Mouse (Mus musculus) midbrain, embryonic 10.5 days (tissue): ENCODE results near the gene Tnik. TPM values are rescaled to one million over a fixed set of nuclear protein-coding genes. Genes with fewer than 3 reads are reported as not detected.

Experiments
- DNase-seq: peaks from one replicate; pipeline ENCODE4 v3.0.0-alpha.2; 2017; ENCODE audit warnings: low spot score
- H3K27ac ChIP-seq: fragments of 300-500 bp; sonication (generic); replicated peaks from 2 replicates; pipeline ENCODE4 v1.5.1; 2016; ENCODE audit warnings: mild to moderate bottlenecking
- H3K27me3 ChIP-seq: fragments of 300-500 bp; sonication (generic); 2 replicates; pipeline ENCODE4 v1.6.1; 2016; ENCODE audit warnings: low read depth, mild to moderate bottlenecking; ENCODE audit not compliant: poor library complexity, severe bottlenecking
- H3K36me3 ChIP-seq: fragments of 300-500 bp; sonication (generic); 2 replicates; pipeline ENCODE4 v1.6.1; 2016; ENCODE audit warnings: mild to moderate bottlenecking, moderate library complexity
- H3K4me1 ChIP-seq: fragments of 300-500 bp; sonication (generic); 2 replicates; pipeline ENCODE4 v1.6.1; 2016
- H3K4me3 ChIP-seq: fragments of 300-500 bp; sonication (generic); 2 replicates; pipeline ENCODE4 v1.5.1; 2016; ENCODE audit warnings: mild to moderate bottlenecking, moderate library complexity
- H3K9me3 ChIP-seq: fragments of 300-500 bp; sonication (generic); replicated peaks from 2 replicates; pipeline ENCODE4 v1.6.1; 2016; ENCODE audit warnings: mild to moderate bottlenecking
- WGBS: fragments of 180-500 bp; shearing (Covaris S2); methylation state at CpG from one replicate; pipeline ENCODE4 v1.1.7; 2016; 5-methylcytosine and 5-hydroxymethylcytosine counted together
- polyA plus RNA-seq: library from polyadenylated mRNA; unstranded; fragments of >200 nt; fragmentation: Nextera tagmentation; extraction: Ambion mirVana; gene quantifications from 2 replicates; pipeline ENCODE4 v1.2.1, GENCODE M21; 2016

Gene Tnik
- polyA plus RNA-seq, 1 experiment from 2014 or later, result 6.6 TPM

GRCm38 (mm10) chr3:28369266-28369665, 106.3 kb downstream of the Tnik start:
- Histone ChIP-seq H3K9me3 (no peaks in the 10 kb centered on the region), H3K27ac (no peak overlapping the region), H3K4me3 (no peak overlapping the region), H3K4me1 (no peaks in the 10 kb centered on the region), H3K36me3 (no peaks in the 10 kb centered on the region), H3K27me3 (no peaks in the 10 kb centered on the region)
- WGBS, result 83% methylated on average over 1 of the region's 1 CpGs
- no peak for DNase-seq

GRCm38 (mm10) chr3:28369698-28370097, 106.7 kb downstream of the Tnik start:
- no peaks in the 10 kb centered on the region for H3K27me3 ChIP-seq
- H3K9me3 ChIP-seq, result no peaks in the 10 kb centered on the region
- WGBS, result 87% methylated on average over 5 of the region's 5 CpGs
- DNase-seq, result no peak
- H3K4me1 ChIP-seq, result no peaks in the 10 kb centered on the region
- no peak overlapping the region for H3K27ac ChIP-seq
- no peak overlapping the region for H3K4me3 ChIP-seq
- H3K36me3 ChIP-seq, result no peaks in the 10 kb centered on the region

GRCm38 (mm10) chr3:28371583-28371982, 108.6 kb downstream of the Tnik start:
- no peak for DNase-seq
- Histone ChIP-seq H3K4me1 (no peaks in the 10 kb centered on the region), H3K9me3 (no peaks in the 10 kb centered on the region), H3K27me3 (no peaks in the 10 kb centered on the region), H3K27ac (no peak overlapping the region), H3K4me3 (no peak overlapping the region), H3K36me3 (no peaks in the 10 kb centered on the region)
- WGBS, result 96% methylated on average over 1 of the region's 1 CpGs

- WGBS, result 94% methylated on average over 2 of the region's 2 CpGs
- DNase-seq, result no peak
These were observed 109.4 kb downstream of the Tnik start for GRCm38 (mm10) chr3:28372459-28372858.

GRCm38 (mm10) chr3:28374738-28375510, 111.9 kb downstream of the Tnik start:
- 91% methylated on average over 6 of the region's 6 CpGs for WGBS
- no peaks in the 10 kb centered on the region for H3K4me1 ChIP-seq
- H3K36me3 ChIP-seq, result no peaks in the 10 kb centered on the region
- H3K4me3 ChIP-seq, result no peak overlapping the region
- no peaks in the 10 kb centered on the region for H3K9me3 ChIP-seq
- no peak overlapping the region for H3K27ac ChIP-seq
- no peaks in the 10 kb centered on the region for H3K27me3 ChIP-seq
- no peak for DNase-seq

More at GRCm38 (mm10) chr3:28372459-28372858, 109.4 kb downstream of the Tnik start:
- no peaks in the 10 kb centered on the region for H3K27me3 ChIP-seq
- no peaks in the 10 kb centered on the region for H3K36me3 ChIP-seq
- no peak overlapping the region for H3K4me3 ChIP-seq
- no peak overlapping the region for H3K27ac ChIP-seq
- H3K9me3 ChIP-seq, result no peaks in the 10 kb centered on the region
- no peaks in the 10 kb centered on the region for H3K4me1 ChIP-seq

- Histone ChIP-seq H3K9me3 (no peaks in the 10 kb centered on the region), H3K27ac (no peak overlapping the region), H3K4me3 (no peak overlapping the region), H3K27me3 (no peaks in the 10 kb centered on the region), H3K36me3 (no peaks in the 10 kb centered on the region), H3K4me1 (peaks cover 18% of the 10 kb centered on the region)
- 63% methylated on average over 2 of the region's 2 CpGs for WGBS
- DNase-seq, result no peak
These were observed 117.2 kb downstream of the Tnik start for GRCm38 (mm10) chr3:28380224-28380623.

GRCm38 (mm10) chr3:28383526-28384126, 120.6 kb downstream of the Tnik start:
- H3K4me3 ChIP-seq, result no peak overlapping the region
- no peak overlapping the region for H3K27ac ChIP-seq
- no peaks in the 10 kb centered on the region for H3K36me3 ChIP-seq
- no peaks in the 10 kb centered on the region for H3K27me3 ChIP-seq
- peaks cover 18% of the 10 kb centered on the region for H3K4me1 ChIP-seq
- 64% methylated on average over 11 of the region's 11 CpGs for WGBS
- no peaks in the 10 kb centered on the region for H3K9me3 ChIP-seq
- DNase-seq, result no peak

- Histone ChIP-seq H3K27ac (no peak overlapping the region), H3K4me3 (no peak overlapping the region), H3K9me3 (no peaks in the 10 kb centered on the region), H3K36me3 (no peaks in the 10 kb centered on the region), H3K4me1 (peaks cover 18% of the 10 kb centered on the region), H3K27me3 (no peaks in the 10 kb centered on the region)
- 95% methylated on average over 10 of the region's 10 CpGs for WGBS
- no peak for DNase-seq
These were observed 122.4 kb downstream of the Tnik start for GRCm38 (mm10) chr3:28385199-28385975.

- no peaks in the 10 kb centered on the region for H3K9me3 ChIP-seq
- no peak overlapping the region for H3K4me3 ChIP-seq
- no peak for DNase-seq
- no peaks in the 10 kb centered on the region for H3K27me3 ChIP-seq
- no peaks in the 10 kb centered on the region for H3K36me3 ChIP-seq
- H3K27ac ChIP-seq, result no peak overlapping the region
- 89% methylated on average over 3 of the region's 3 CpGs for WGBS
- peaks cover 14% of the 10 kb centered on the region for H3K4me1 ChIP-seq
These were observed 125.5 kb downstream of the Tnik start for GRCm38 (mm10) chr3:28388540-28388939.

- H3K4me3 ChIP-seq, result no peak overlapping the region
These were observed 127.2 kb downstream of the Tnik start for GRCm38 (mm10) chr3:28390183-28390582.

GRCm38 (mm10) chr3:28392542-28392941, 129.5 kb downstream of the Tnik start:
- Histone ChIP-seq H3K36me3 (no peaks in the 10 kb centered on the region), H3K27ac (no peak overlapping the region)

More at GRCm38 (mm10) chr3:28390183-28390582, 127.2 kb downstream of the Tnik start:
- Histone ChIP-seq H3K27ac (no peak overlapping the region), H3K36me3 (no peaks in the 10 kb centered on the region), H3K4me1 (no peaks in the 10 kb centered on the region), H3K27me3 (no peaks in the 10 kb centered on the region), H3K9me3 (no peaks in the 10 kb centered on the region)
- WGBS, result 94% methylated on average over 2 of the region's 2 CpGs
- DNase-seq, result no peak

GRCm38 (mm10) chr3:28398781-28399180, 135.8 kb downstream of the Tnik start:
- no peaks in the 10 kb centered on the region for H3K27me3 ChIP-seq
- no peaks in the 10 kb centered on the region for H3K36me3 ChIP-seq
- H3K27ac ChIP-seq, result no peak overlapping the region
- H3K4me3 ChIP-seq, result no peak overlapping the region
- peaks cover 12% of the 10 kb centered on the region for H3K4me1 ChIP-seq
- DNase-seq, result no peak
- 90% methylated on average over 1 of the region's 1 CpGs for WGBS
- no peaks in the 10 kb centered on the region for H3K9me3 ChIP-seq

More at GRCm38 (mm10) chr3:28392542-28392941, 129.5 kb downstream of the Tnik start:
- no peak for DNase-seq
- Histone ChIP-seq H3K9me3 (no peaks in the 10 kb centered on the region), H3K27me3 (no peaks in the 10 kb centered on the region), H3K4me1 (no peaks in the 10 kb centered on the region), H3K4me3 (no peak overlapping the region)
